Mouse (Mus musculus) liver, embryonic 16.5 days (tissue): ENCODE measurements around the gene Zfp14. TPM values are rescaled to one million over a fixed set of nuclear protein-coding genes. Genes with fewer than 3 reads are reported as not detected.

Source experiments
- ATAC-seq: fragments of 200-750 bp; cut with Nextera tagmentation; 2 replicates; pipeline ENCODE4 v1.8.0; 2017; ENCODE audit warnings: low read depth, mild to moderate bottlenecking, moderate number of reproducible peaks, moderate library complexity
- H3K27ac ChIP-seq: fragments of 300-500 bp; sonication (generic); 2 replicates; pipeline ENCODE4 v1.5.1; 2014; ENCODE audit warnings: mild to moderate bottlenecking, low read length
- H3K27me3 ChIP-seq: fragments of 300-500 bp; sonication (generic); 2 replicates; pipeline ENCODE4 v1.6.1; 2014; ENCODE audit warnings: low read depth, low read length, mixed read lengths; ENCODE audit not compliant: control insufficient read depth, insufficient read depth
- H3K36me3 ChIP-seq: fragments of 300-500 bp; sonication (generic); 2 replicates; pipeline ENCODE4 v1.6.1; 2014; ENCODE audit warnings: mild to moderate bottlenecking; ENCODE audit not compliant: control insufficient read depth, insufficient read depth
- H3K4me1 ChIP-seq: fragments of 300-500 bp; sonication (generic); 2 replicates; pipeline ENCODE4 v1.6.1; 2014; ENCODE audit warnings: low read depth, low read length, mixed read lengths; ENCODE audit not compliant: control insufficient read depth
- H3K4me2 ChIP-seq: fragments of 300-500 bp; sonication (generic); 2 replicates; pipeline ENCODE4 v1.6.1; 2014; ENCODE audit warnings: low read depth, low read length, mixed read lengths
- H3K4me3 ChIP-seq: fragments of 300-500 bp; sonication (generic); 2 replicates; pipeline ENCODE4 v1.5.1; 2014; ENCODE audit warnings: low read depth, mild to moderate bottlenecking, low read length
- H3K9ac ChIP-seq: fragments of 300-500 bp; sonication (generic); 2 replicates; pipeline ENCODE4 v1.6.1; 2014; ENCODE audit warnings: low read depth, low read length
- H3K9me3 ChIP-seq: fragments of 300-500 bp; sonication (generic); replicated peaks from 2 replicates; pipeline ENCODE4 v1.6.1; 2016; ENCODE audit warnings: low read length; ENCODE audit not compliant: control insufficient read depth
- WGBS: fragments of 180-500 bp; shearing (Covaris S2); extraction: QIAGEN DNeasy Blood & Tissue Kit; methylation state at CpG from one replicate; pipeline ENCODE4 v1.1.7; 2014; ENCODE audit not compliant: insufficient replicate concordance; 5-methylcytosine and 5-hydroxymethylcytosine counted together
- polyA plus RNA-seq: library from polyadenylated mRNA; unstranded; fragments of >200 nt; fragmentation: Nextera tagmentation; extraction: Ambion mirVana; gene quantifications from 2 replicates; pipeline ENCODE4 v1.2.1, GENCODE M21; 2015

Zfp14 gene
- polyA plus RNA-seq, 1 experiment from 2014 or later, result 0.28 TPM

DNA sequence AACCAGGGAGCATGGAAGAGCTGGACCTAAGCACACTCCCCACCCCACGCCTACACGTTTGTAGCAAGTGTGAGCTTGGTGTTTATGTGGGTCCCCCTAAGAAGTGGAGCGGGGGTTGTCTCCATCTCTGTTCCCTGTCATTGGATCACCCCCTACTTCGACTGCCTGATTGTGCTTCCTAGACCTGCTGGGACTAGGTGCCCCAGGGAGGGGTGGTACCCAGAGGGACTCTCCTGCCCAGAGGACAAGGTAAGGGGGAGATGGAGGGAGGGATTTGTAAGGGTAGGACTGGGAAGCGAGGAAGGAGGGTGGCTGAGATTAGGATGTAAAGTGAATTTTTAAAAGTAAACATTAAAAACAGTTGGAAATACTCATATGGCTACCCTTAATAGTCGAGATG, 38.2 kb upstream of the Zfp14 start:
- Histone ChIP-seq H3K27ac (no peak overlapping the region), H3K4me2 (peak overlapping the region; percentile 99), H3K9me3 (no peaks in the 10 kb centered on the region), H3K4me3 (peak overlapping the region; percentile 73), H3K4me1 (peaks cover 20% of the 10 kb centered on the region), H3K36me3 (no peaks in the 10 kb centered on the region), H3K27me3 (no peaks in the 10 kb centered on the region), H3K9ac (peak overlapping the region; percentile 69)
- WGBS, result 16% methylated on average over 6 of the region's 6 CpGs
- ATAC-seq, result no peak

GRCm38 (mm10) chr7:30086524-30086923, 35.3 kb upstream of the Zfp14 start:
- Histone ChIP-seq H3K4me1 (peaks cover 15% of the 10 kb centered on the region), H3K27me3 (no peaks in the 10 kb centered on the region), H3K9ac (no peak overlapping the region), H3K4me2 (no peak overlapping the region), H3K27ac (no peak overlapping the region), H3K9me3 (no peaks in the 10 kb centered on the region), H3K36me3 (no peaks in the 10 kb centered on the region), H3K4me3 (no peak overlapping the region)
- no peak for ATAC-seq
- WGBS, result 66% methylated on average over 9 of the region's 9 CpGs

DNA sequence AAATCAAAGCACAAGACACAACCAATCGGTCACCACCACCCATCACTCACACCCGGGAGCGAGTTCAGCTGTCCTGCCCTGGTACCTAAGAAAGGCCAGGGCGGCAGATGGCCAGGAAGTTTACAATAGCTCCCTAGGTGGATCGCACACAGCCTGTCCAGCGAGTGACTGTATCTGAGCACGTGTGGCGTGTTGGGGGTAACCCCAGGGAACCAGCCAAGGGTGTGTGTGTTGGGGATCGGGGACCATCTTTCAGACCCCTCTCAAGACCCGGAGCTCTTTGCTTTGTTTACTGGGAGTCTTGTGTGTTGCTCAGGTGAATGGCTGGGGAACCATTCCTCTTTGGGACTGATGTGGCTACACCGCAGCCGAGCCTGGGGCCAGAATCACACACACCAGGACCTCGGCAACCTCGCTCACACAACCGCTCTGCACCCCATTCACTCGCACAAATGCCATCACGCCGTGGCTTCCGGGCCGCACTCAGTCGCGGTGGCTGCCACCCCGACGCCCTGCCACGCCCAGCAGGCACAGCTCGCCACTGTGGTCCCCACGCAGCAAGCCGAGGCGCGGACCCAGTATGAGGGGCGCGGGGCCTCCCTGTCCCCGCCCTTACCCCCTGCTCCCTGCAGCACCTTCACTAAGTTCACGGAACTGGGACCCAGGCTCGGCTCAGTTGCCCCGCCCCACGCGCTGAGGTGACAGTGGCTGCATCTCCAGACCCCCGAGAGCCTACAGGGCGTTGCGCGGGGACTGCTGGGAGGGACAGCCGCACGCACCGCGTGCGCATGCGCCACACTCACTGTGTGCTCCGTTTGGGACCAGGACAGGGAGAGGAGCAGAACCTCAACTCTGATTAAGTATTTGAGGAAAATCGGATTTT, 21.2 kb upstream of the Zfp14 start, which contains the start of gene Zfp82:
Zfp82 (minus strand) TSS at position 755 of the 883 bp plus-strand sequence.
- peak within 1 kb of the TSS; percentile 82 for H3K4me3 ChIP-seq
- peak within 1 kb of the TSS; percentile 39; the same call in 1 of the 2 replicates for H3K27ac ChIP-seq
- peak within 1 kb of the TSS; percentile 98 for H3K4me2 ChIP-seq
- H3K4me1 ChIP-seq, result peaks cover 7% of the 10 kb centered on the region
- ATAC-seq, result peak; percentile 94
- H3K9ac ChIP-seq, result peak within 1 kb of the TSS; percentile 78
- H3K27me3 ChIP-seq, result no peaks in the 10 kb centered on the region
- WGBS, result under 1% methylated on average over 50 of the region's 50 CpGs
- no peaks in the 10 kb centered on the region for H3K36me3 ChIP-seq
- no peaks in the 10 kb centered on the region for H3K9me3 ChIP-seq

- no peak for ATAC-seq
- Histone ChIP-seq H3K4me3 (no peak overlapping the region), H3K4me1 (no peaks in the 10 kb centered on the region), H3K36me3 (no peaks in the 10 kb centered on the region), H3K9me3 (no peaks in the 10 kb centered on the region), H3K27me3 (no peaks in the 10 kb centered on the region), H3K4me2 (no peak overlapping the region), H3K9ac (no peak overlapping the region), H3K27ac (no peak overlapping the region)
- WGBS, result 66% methylated on average over 5 of the region's 5 CpGs
Observed at GRCm38 (mm10) chr7:30064622-30065021, 13.4 kb upstream of the Zfp14 start.

DNA sequence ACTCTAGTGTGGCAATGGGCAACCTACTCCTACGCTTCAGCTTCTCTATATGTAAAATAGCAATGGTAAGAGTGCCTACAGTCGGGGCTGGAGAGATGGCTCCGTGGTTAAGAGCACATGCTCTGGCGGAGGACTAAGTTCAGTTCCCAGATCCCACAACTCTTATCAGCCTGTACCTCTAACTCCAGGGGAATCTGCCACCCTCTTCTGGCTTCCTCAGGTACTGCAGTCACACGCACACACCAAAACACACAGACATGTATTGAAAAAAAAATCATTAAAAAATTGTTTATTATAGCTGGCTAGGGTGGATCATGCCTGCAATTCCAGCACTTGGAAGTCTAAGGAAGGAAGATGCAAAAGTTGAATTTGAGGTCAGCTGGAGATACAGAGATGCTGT, 11.3 kb upstream of the Zfp14 start:
- Histone ChIP-seq H3K36me3 (no peaks in the 10 kb centered on the region), H3K9me3 (no peaks in the 10 kb centered on the region), H3K4me2 (no peak overlapping the region), H3K4me1 (no peaks in the 10 kb centered on the region), H3K27ac (no peak overlapping the region), H3K4me3 (no peak overlapping the region), H3K9ac (no peak overlapping the region), H3K27me3 (no peaks in the 10 kb centered on the region)
- WGBS, result 72% methylated on average over 5 of the region's 5 CpGs
- ATAC-seq, result no peak

- no peaks in the 10 kb centered on the region for H3K4me1 ChIP-seq
- WGBS, result 71% methylated on average over 6 of the region's 6 CpGs
- no peak overlapping the region for H3K27ac ChIP-seq
- no peak overlapping the region for H3K9ac ChIP-seq
- no peak for ATAC-seq
- no peaks in the 10 kb centered on the region for H3K9me3 ChIP-seq
- no peaks in the 10 kb centered on the region for H3K27me3 ChIP-seq
- no peaks in the 10 kb centered on the region for H3K36me3 ChIP-seq
- no peak overlapping the region for H3K4me3 ChIP-seq
- no peak overlapping the region for H3K4me2 ChIP-seq
Observed at GRCm38 (mm10) chr7:30060341-30060740, 9.2 kb upstream of the Zfp14 start.

DNA sequence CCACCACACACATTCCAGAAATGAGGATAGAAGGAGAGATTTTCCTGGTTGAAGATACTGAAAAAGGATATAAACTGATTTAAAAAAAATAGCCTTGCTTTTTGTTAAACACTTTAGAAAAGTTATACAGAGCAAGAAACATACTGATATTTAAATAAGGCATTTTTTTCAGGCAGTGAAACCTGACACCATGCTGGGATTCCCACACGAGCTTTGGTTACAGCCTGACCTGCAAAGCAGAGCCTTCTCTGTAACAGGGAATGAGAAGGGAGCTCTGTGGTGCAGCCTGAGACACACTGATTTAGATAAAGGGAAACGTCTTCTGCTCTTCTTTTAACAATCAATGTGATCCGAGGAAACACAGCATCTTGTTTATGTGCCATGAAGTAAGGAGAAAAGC, 2.4 kb upstream of the Zfp14 start:
- Histone ChIP-seq H3K9ac (no peak overlapping the region), H3K27me3 (no peaks in the 10 kb centered on the region), H3K36me3 (no peaks in the 10 kb centered on the region), H3K4me2 (no peak overlapping the region), H3K4me3 (no peak overlapping the region), H3K9me3 (no peaks in the 10 kb centered on the region), H3K27ac (no peak overlapping the region), H3K4me1 (peaks cover 10% of the 10 kb centered on the region)
- WGBS, result 9% methylated on average over 3 of the region's 3 CpGs
- no peak for ATAC-seq

GRCm38 (mm10) chr7:30048126-30048525, 3.1 kb downstream of the Zfp14 start:
- H3K4me3 ChIP-seq, result no peak overlapping the region
- no peaks in the 10 kb centered on the region for H3K27me3 ChIP-seq
- no peak for ATAC-seq
- no peaks in the 10 kb centered on the region for H3K9me3 ChIP-seq
- H3K36me3 ChIP-seq, result no peaks in the 10 kb centered on the region
- no peak overlapping the region for H3K9ac ChIP-seq
- H3K27ac ChIP-seq, result no peak overlapping the region
- no peak overlapping the region for H3K4me2 ChIP-seq
- peaks cover 10% of the 10 kb centered on the region for H3K4me1 ChIP-seq
- 82% methylated on average over 4 of the region's 4 CpGs for WGBS

GRCm38 (mm10) chr7:30044354-30044753, 6.8 kb downstream of the Zfp14 start:
- Histone ChIP-seq H3K9me3 (no peaks in the 10 kb centered on the region), H3K9ac (no peak overlapping the region), H3K4me2 (no peak overlapping the region), H3K27me3 (no peaks in the 10 kb centered on the region), H3K27ac (no peak overlapping the region), H3K4me1 (no peaks in the 10 kb centered on the region), H3K36me3 (no peaks in the 10 kb centered on the region), H3K4me3 (no peak overlapping the region)
- 55% methylated on average over 9 of the region's 9 CpGs for WGBS
- no peak for ATAC-seq
